Mouse (Mus musculus): ENCODE data around the gene Bicd1. TPM values are rescaled to one million over a fixed set of nuclear protein-coding genes. Genes with fewer than 3 reads are reported as not detected.

Bicd1 gene
- polyA plus RNA-seq, 1 experiment = 1.0 TPM

GRCm38 (mm10) chr6:149580053-149580452 is 171.4 kb downstream of the Bicd1 start:
- Histone ChIP-seq H3ac (ENCODE audit: control insufficient read depth, insufficient read length) (no peak overlapping the region), H3K36me3 (ENCODE audit: control insufficient read depth, insufficient read depth) (no peaks in the 10 kb centered on the region), H3K79me2 (ENCODE audit: control insufficient read depth, insufficient read depth) (no peaks in the 10 kb centered on the region), H3K27me3 (ENCODE audit: control insufficient read depth, insufficient read depth, insufficient read length) (no peaks in the 10 kb centered on the region), H3K4me2 (ENCODE audit: low read depth) (no peak overlapping the region), H3K4me3 (no peak overlapping the region)
- TF ChIP-seq MAX (IDR thresholded peaks at IDR 0.05; ENCODE audit: low read depth) = no peak
- TF ChIP-seq E2F4 (IDR thresholded peaks at IDR 0.05; ENCODE audit: insufficient read depth) = no peak
- TF ChIP-seq SRF (IDR thresholded peaks at IDR 0.05; ENCODE audit: control insufficient read depth, insufficient read length, low read depth) = no peak
- TF ChIP-seq USF1 (IDR thresholded peaks at IDR 0.05; ENCODE audit: low read depth) = no peak
- TF ChIP-seq POLR2A (IDR thresholded peaks at IDR 0.05; ENCODE audit: insufficient read length, low read depth) = no peak
- no peak for TF ChIP-seq POLR2AphosphoS2 (IDR thresholded peaks at IDR 0.05; ENCODE audit: insufficient read length, low read depth)
- TF ChIP-seq TCF3 (IDR thresholded peaks at IDR 0.05; ENCODE audit: insufficient read length, low read depth) = no peak
- TF ChIP-seq REST (IDR thresholded peaks at IDR 0.05; ENCODE audit: insufficient read depth, insufficient read length) = no peak
- no peak for TF ChIP-seq MYOD1 (IDR thresholded peaks at IDR 0.05; ENCODE audit: control insufficient read depth in 1 of 3, insufficient read length in 2 of 3, low read depth in 2 of 3)
- no peak for TF ChIP-seq MYOG (IDR thresholded peaks at IDR 0.05; ENCODE audit: control insufficient read depth in 1 of 3, insufficient read depth in 1 of 3, insufficient read length in 2 of 3, low read depth in 2 of 3)
- TF ChIP-seq TCF12 (IDR thresholded peaks at IDR 0.05; ENCODE audit: insufficient read depth, poor library complexity, severe bottlenecking) = no peak
- no peak for TF ChIP-seq CEBPB (IDR thresholded peaks at IDR 0.05; ENCODE audit: insufficient read depth, poor library complexity, severe bottlenecking)

- no peak overlapping the region for H3K4me2 ChIP-seq (ENCODE audit: low read depth)
- no peaks in the 10 kb centered on the region for H3K27me3 ChIP-seq (ENCODE audit: control insufficient read depth, insufficient read depth, insufficient read length)
- no peak overlapping the region for H3ac ChIP-seq (ENCODE audit: control insufficient read depth, insufficient read length)
- H3K36me3 ChIP-seq (ENCODE audit: control insufficient read depth, insufficient read depth) = no peaks in the 10 kb centered on the region
- no peak overlapping the region for H3K4me3 ChIP-seq
- TF ChIP-seq POLR2AphosphoS2 (IDR thresholded peaks at IDR 0.05; ENCODE audit: insufficient read length, low read depth) = no peak
- TF ChIP-seq USF1 (IDR thresholded peaks at IDR 0.05; ENCODE audit: low read depth) = no peak
- TF ChIP-seq TCF3 (IDR thresholded peaks at IDR 0.05; ENCODE audit: insufficient read length, low read depth) = no peak
- TF ChIP-seq REST (IDR thresholded peaks at IDR 0.05; ENCODE audit: insufficient read depth, insufficient read length) = no peak
- TF ChIP-seq MYOG (IDR thresholded peaks at IDR 0.05; ENCODE audit: control insufficient read depth in 1 of 3, insufficient read depth in 1 of 3, insufficient read length in 2 of 3, low read depth in 2 of 3) = no peak
- no peak for TF ChIP-seq MYOD1 (IDR thresholded peaks at IDR 0.05; ENCODE audit: control insufficient read depth in 1 of 3, insufficient read length in 2 of 3, low read depth in 2 of 3)
- no peak for TF ChIP-seq CEBPB (IDR thresholded peaks at IDR 0.05; ENCODE audit: insufficient read depth, poor library complexity, severe bottlenecking)
- no peak for TF ChIP-seq SRF (IDR thresholded peaks at IDR 0.05; ENCODE audit: control insufficient read depth, insufficient read length, low read depth)
- H3K79me2 ChIP-seq (ENCODE audit: control insufficient read depth, insufficient read depth) = no peaks in the 10 kb centered on the region
These were observed 177.2 kb downstream of the Bicd1 start for GRCm38 (mm10) chr6:149585708-149586504.

Other genes starting within 250 kb of the Bicd1 start
- gene Amn1, start 220.2 kb upstream of the Bicd1 start, polyA plus RNA-seq (2012; fragmentation: generic; extraction: Trizol) = 23.2 TPM
- gene Resf1, start 99.5 kb upstream of the Bicd1 start, polyA plus RNA-seq (2012; fragmentation: generic; extraction: Trizol) = 8.2 TPM